Mouse (Mus musculus): ENCODE measurements around the gene Shank2. TPM values are rescaled to one million over a fixed set of nuclear protein-coding genes. Genes with fewer than 3 reads are reported as not detected.

Shank2 gene
- total and polyA plus RNA-seq, 3 experiments = 0.31 to 0.55 (median 0.41) TPM

GRCm38 (mm10) chr7:144373059-144373458 lies 371.3 kb downstream of the Shank2 start:
- Histone ChIP-seq H3K36me3 (ENCODE audit: control insufficient read depth, insufficient read depth, low read length) (no peaks in the 10 kb centered on the region), H3K79me2 (replicated peaks; ENCODE audit: control insufficient read depth, insufficient read depth, low read length) (no peaks in the 10 kb centered on the region), H3K27me3 (ENCODE audit: control insufficient read depth, insufficient read depth, low read length) (no peaks in the 10 kb centered on the region), H3K4me3 (no peak overlapping the region), H3K27ac (no peak overlapping the region), H3K9ac (ENCODE audit: low read depth, low read length) (no peak overlapping the region), H3K4me1 (ENCODE audit: control insufficient read depth, insufficient read depth, low read length) (no peaks in the 10 kb centered on the region)
- 90% methylated on average over 8 of the region's 8 CpGs for WGBS
- TF ChIP-seq EP300 (IDR thresholded peaks at IDR 0.05; ENCODE audit: insufficient read depth, low read depth, low read length) = no peak
- TF ChIP-seq CTCF (IDR thresholded peaks at IDR 0.05) = no peak
- no peak for TF ChIP-seq POLR2A (IDR thresholded peaks at IDR 0.05; ENCODE audit: insufficient read depth, low read depth, low read length)
- intact Hi-C loops (cut with DNase I) = no loop called here
- DNase-seq = no peak

- TF ChIP-seq EP300 (IDR thresholded peaks at IDR 0.05; ENCODE audit: insufficient read depth, low read depth, low read length) = no peak
- TF ChIP-seq POLR2A (IDR thresholded peaks at IDR 0.05; ENCODE audit: insufficient read depth, low read depth, low read length) = no peak
- TF ChIP-seq CTCF (IDR thresholded peaks at IDR 0.05) = no peak
- Histone ChIP-seq H3K4me3 (no peak overlapping the region), H3K9ac (ENCODE audit: low read depth, low read length) (no peak overlapping the region), H3K27me3 (ENCODE audit: control insufficient read depth, insufficient read depth, low read length) (no peaks in the 10 kb centered on the region), H3K4me1 (ENCODE audit: control insufficient read depth, insufficient read depth, low read length) (no peaks in the 10 kb centered on the region), H3K27ac (no peak overlapping the region), H3K36me3 (ENCODE audit: control insufficient read depth, insufficient read depth, low read length) (no peaks in the 10 kb centered on the region), H3K79me2 (replicated peaks; ENCODE audit: control insufficient read depth, insufficient read depth, low read length) (no peaks in the 10 kb centered on the region)
- no peak for DNase-seq
- 75% methylated on average over 2 of the region's 2 CpGs for WGBS
- intact Hi-C loops (cut with DNase I) = no loop called here
These were observed 373.8 kb downstream of the Shank2 start for GRCm38 (mm10) chr7:144375483-144375882.

- Histone ChIP-seq H3K36me3 (ENCODE audit: control insufficient read depth, insufficient read depth, low read length) (no peaks in the 10 kb centered on the region), H3K4me3 (no peak overlapping the region), H3K27me3 (ENCODE audit: control insufficient read depth, insufficient read depth, low read length) (no peaks in the 10 kb centered on the region), H3K4me1 (ENCODE audit: control insufficient read depth, insufficient read depth, low read length) (no peaks in the 10 kb centered on the region), H3K27ac (no peak overlapping the region), H3K79me2 (replicated peaks; ENCODE audit: control insufficient read depth, insufficient read depth, low read length) (no peaks in the 10 kb centered on the region), H3K9ac (ENCODE audit: low read depth, low read length) (no peak overlapping the region)
- intact Hi-C loops (cut with DNase I) = no loop called here
- no peak for DNase-seq
- WGBS = 59% methylated on average over 4 of the region's 4 CpGs
- TF ChIP-seq POLR2A (IDR thresholded peaks at IDR 0.05; ENCODE audit: insufficient read depth, low read depth, low read length) (no peak), CTCF (IDR thresholded peaks at IDR 0.05) (no peak), EP300 (IDR thresholded peaks at IDR 0.05; ENCODE audit: insufficient read depth, low read depth, low read length) (no peak)
These were observed 376.5 kb downstream of the Shank2 start for GRCm38 (mm10) chr7:144378254-144378653.

GRCm38 (mm10) chr7:144379243-144379884 lies 377.6 kb downstream of the Shank2 start:
- no peaks in the 10 kb centered on the region for H3K27me3 ChIP-seq (ENCODE audit: control insufficient read depth, insufficient read depth, low read length)
- no peak overlapping the region for H3K27ac ChIP-seq
- H3K4me3 ChIP-seq = no peak overlapping the region
- no peaks in the 10 kb centered on the region for H3K79me2 ChIP-seq (replicated peaks; ENCODE audit: control insufficient read depth, insufficient read depth, low read length)
- TF ChIP-seq EP300 (IDR thresholded peaks at IDR 0.05; ENCODE audit: insufficient read depth, low read depth, low read length) (no peak), POLR2A (IDR thresholded peaks at IDR 0.05; ENCODE audit: insufficient read depth, low read depth, low read length) (no peak), CTCF (IDR thresholded peaks at IDR 0.05) (no peak)
- H3K4me1 ChIP-seq (ENCODE audit: control insufficient read depth, insufficient read depth, low read length) = no peaks in the 10 kb centered on the region
- no peak overlapping the region for H3K9ac ChIP-seq (ENCODE audit: low read depth, low read length)
- H3K36me3 ChIP-seq (ENCODE audit: control insufficient read depth, insufficient read depth, low read length) = no peaks in the 10 kb centered on the region
- intact Hi-C loops (cut with DNase I) = no loop called here
- WGBS = 49% methylated on average over 6 of the region's 6 CpGs
- DNase-seq = no peak

- no peak for TF ChIP-seq EP300 (IDR thresholded peaks at IDR 0.05; ENCODE audit: insufficient read depth, low read depth, low read length)
- no peaks in the 10 kb centered on the region for H3K27me3 ChIP-seq (ENCODE audit: control insufficient read depth, insufficient read depth, low read length)
- H3K79me2 ChIP-seq (replicated peaks; ENCODE audit: control insufficient read depth, insufficient read depth, low read length) = no peaks in the 10 kb centered on the region
- H3K4me1 ChIP-seq (ENCODE audit: control insufficient read depth, insufficient read depth, low read length) = no peaks in the 10 kb centered on the region
- H3K36me3 ChIP-seq (ENCODE audit: control insufficient read depth, insufficient read depth, low read length) = no peaks in the 10 kb centered on the region
- H3K9ac ChIP-seq (ENCODE audit: low read depth, low read length) = no peak overlapping the region
- intact Hi-C loops (cut with DNase I) = no loop called here
- WGBS = 71% methylated on average over 10 of the region's 10 CpGs
- no peak overlapping the region for H3K4me3 ChIP-seq
- H3K27ac ChIP-seq = no peak overlapping the region
- DNase-seq = no peak
These were observed 379.9 kb downstream of the Shank2 start for GRCm38 (mm10) chr7:144381588-144381987.

GRCm38 (mm10) chr7:144387537-144387936 lies 385.8 kb downstream of the Shank2 start:
- Histone ChIP-seq H3K27ac (no peak overlapping the region), H3K27me3 (ENCODE audit: control insufficient read depth, insufficient read depth, low read length) (no peaks in the 10 kb centered on the region), H3K4me1 (ENCODE audit: control insufficient read depth, insufficient read depth, low read length) (no peaks in the 10 kb centered on the region), H3K36me3 (ENCODE audit: control insufficient read depth, insufficient read depth, low read length) (no peaks in the 10 kb centered on the region), H3K79me2 (replicated peaks; ENCODE audit: control insufficient read depth, insufficient read depth, low read length) (no peaks in the 10 kb centered on the region), H3K4me3 (no peak overlapping the region), H3K9ac (ENCODE audit: low read depth, low read length) (no peak overlapping the region)
- no peak for DNase-seq
- intact Hi-C loops (cut with DNase I) = no loop called here
- 90% methylated on average over 6 of the region's 6 CpGs for WGBS
- no peak for TF ChIP-seq CTCF (IDR thresholded peaks at IDR 0.05)
- TF ChIP-seq EP300 (IDR thresholded peaks at IDR 0.05; ENCODE audit: insufficient read depth, low read depth, low read length) = no peak
- no peak for TF ChIP-seq POLR2A (IDR thresholded peaks at IDR 0.05; ENCODE audit: insufficient read depth, low read depth, low read length)

Data from heart, adult 2 months (tissue).